Mouse (Mus musculus) midbrain, embryonic 13.5 days (tissue): ENCODE results near the gene D630045J12Rik. TPM values are rescaled to one million over a fixed set of nuclear protein-coding genes. Genes with fewer than 3 reads are reported as not detected.
A peak's percentile ranks its signal among the peaks of the same experiment; 100 is the strongest.

ENCODE experiments used
- ATAC-seq: fragments of 200-750 bp; cut with Nextera tagmentation; 2 replicates; pipeline ENCODE4 v1.8.0; 2017; ENCODE audit warnings: mild to moderate bottlenecking, moderate TSS enrichment, moderate library complexity
- H3K27ac ChIP-seq: fragments of 300-500 bp; sonication (generic); 2 replicates; pipeline ENCODE4 v1.5.1; 2015; ENCODE audit warnings: inconsistent platforms, mild to moderate bottlenecking, moderate library complexity
- H3K27me3 ChIP-seq: fragments of 300-500 bp; sonication (generic); 2 replicates; pipeline ENCODE4 v1.6.1; 2015; ENCODE audit warnings: mild to moderate bottlenecking, inconsistent platforms
- H3K36me3 ChIP-seq: fragments of 300-500 bp; sonication (generic); 2 replicates; pipeline ENCODE4 v1.6.1; 2015; ENCODE audit warnings: mild to moderate bottlenecking, inconsistent platforms
- H3K4me1 ChIP-seq: fragments of 300-500 bp; sonication (generic); replicated peaks from 2 replicates; pipeline ENCODE4 v1.6.1; 2015; ENCODE audit warnings: inconsistent platforms
- H3K4me2 ChIP-seq: fragments of 300-500 bp; sonication (generic); replicated peaks from 2 replicates; pipeline ENCODE4 v1.6.1; 2015; ENCODE audit warnings: moderate library complexity, mild to moderate bottlenecking, inconsistent platforms
- H3K4me3 ChIP-seq: fragments of 300-500 bp; sonication (generic); replicated peaks from 2 replicates; pipeline ENCODE4 v1.5.1; 2015; ENCODE audit warnings: mild to moderate bottlenecking, inconsistent platforms
- H3K9ac ChIP-seq: fragments of 300-500 bp; sonication (generic); replicated peaks from 2 replicates; pipeline ENCODE4 v1.6.1; 2015; ENCODE audit warnings: mild to moderate bottlenecking, inconsistent platforms
- H3K9me3 ChIP-seq: fragments of 300-500 bp; sonication (generic); 2 replicates; pipeline ENCODE4 v1.6.1; 2016; ENCODE audit warnings: mild to moderate bottlenecking, inconsistent platforms
- WGBS: fragments of 180-500 bp; shearing (Covaris S2); methylation state at CpG from one replicate; pipeline ENCODE4 v1.1.7; 2015; 5-methylcytosine and 5-hydroxymethylcytosine counted together
- polyA plus RNA-seq: library from polyadenylated mRNA; unstranded; fragments of >200 nt; fragmentation: Nextera tagmentation; extraction: Ambion mirVana; gene quantifications from 2 replicates; pipeline ENCODE4 v1.2.1, GENCODE M21; 2015

D630045J12Rik gene
- polyA plus RNA-seq, 1 experiment from 2014 or later = 16.6 TPM

DNA sequence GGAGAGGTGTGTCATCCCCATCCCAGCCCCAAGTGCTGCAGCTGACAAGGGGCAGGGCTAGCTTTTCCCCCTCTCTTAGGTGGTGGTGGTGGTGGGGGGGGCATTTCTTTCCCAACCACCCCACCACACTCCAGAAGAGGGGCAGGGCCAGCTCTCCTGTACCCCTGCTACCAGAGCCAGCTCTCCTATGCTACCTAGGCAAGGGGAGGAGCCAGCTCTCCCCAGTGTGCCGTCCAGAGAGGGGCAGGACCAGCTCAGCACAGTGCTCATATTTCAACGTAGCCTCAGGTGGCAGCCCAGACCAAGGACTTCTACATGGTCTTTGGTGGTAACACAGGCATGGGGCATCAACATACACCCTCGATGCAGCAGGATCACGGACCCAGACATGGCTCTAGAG, 50.0 kb downstream of the D630045J12Rik start:
- no peak overlapping the region for H3K4me2 ChIP-seq
- H3K4me3 ChIP-seq = no peak overlapping the region
- H3K27ac ChIP-seq = no peak overlapping the region
- WGBS = 71% methylated on average over 4 of the region's 4 CpGs
- no peaks in the 10 kb centered on the region for H3K36me3 ChIP-seq
- peaks cover 15% of the 10 kb centered on the region for H3K27me3 ChIP-seq
- H3K9me3 ChIP-seq = no peaks in the 10 kb centered on the region; the same call in 1 of the 2 replicates
- ATAC-seq = 0 out of 2 replicates have a peak, but pooled peaks have one; percentile 32
- no peak overlapping the region for H3K9ac ChIP-seq
- peaks cover 31% of the 10 kb centered on the region for H3K4me1 ChIP-seq

DNA sequence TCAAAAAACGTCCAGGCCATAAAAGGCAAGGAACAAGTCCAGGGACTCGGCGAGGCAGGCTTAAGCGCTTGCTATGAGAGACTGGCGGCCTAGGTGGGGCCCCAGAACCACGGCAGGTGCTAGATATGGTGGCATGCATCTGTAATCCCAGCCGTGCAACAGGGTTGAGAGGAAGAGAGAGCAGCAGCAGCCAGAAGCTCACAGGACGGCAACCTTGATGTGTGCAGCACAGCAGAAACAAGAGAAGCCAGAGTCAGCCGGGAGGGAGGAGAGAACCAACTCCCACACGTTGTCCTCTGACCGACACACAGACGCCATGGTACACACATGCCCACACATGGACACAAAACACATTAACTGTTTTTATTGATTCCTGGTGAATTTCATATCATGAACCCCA, 51.0 kb downstream of the D630045J12Rik start:
- no peaks in the 10 kb centered on the region for H3K36me3 ChIP-seq
- 84% methylated on average over 12 of the region's 12 CpGs for WGBS
- H3K9ac ChIP-seq = no peak overlapping the region
- H3K4me3 ChIP-seq = no peak overlapping the region
- H3K9me3 ChIP-seq = no peaks in the 10 kb centered on the region
- ATAC-seq = no peak
- H3K4me2 ChIP-seq = no peak overlapping the region
- H3K4me1 ChIP-seq = peaks cover 27% of the 10 kb centered on the region
- H3K27ac ChIP-seq = no peak overlapping the region
- peaks cover 15% of the 10 kb centered on the region for H3K27me3 ChIP-seq

DNA sequence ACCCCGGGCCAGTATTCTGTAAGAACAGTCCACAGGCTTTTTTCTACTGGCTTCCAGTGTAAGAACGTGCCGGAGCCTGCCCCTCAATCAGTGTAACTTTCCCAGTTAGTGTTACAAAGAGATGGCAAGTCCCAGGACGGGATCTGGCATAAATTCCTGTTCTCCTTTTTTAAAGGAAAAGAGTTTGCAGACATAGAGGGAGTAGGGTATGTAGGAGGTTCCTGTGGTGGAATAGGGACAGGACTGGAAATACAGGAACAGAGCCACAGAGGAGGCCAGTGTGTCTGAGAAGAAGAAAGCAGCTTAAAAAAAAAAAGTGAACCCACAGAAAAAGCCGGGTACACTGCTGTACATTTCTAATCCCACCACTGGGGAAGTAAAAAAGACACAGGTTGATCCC, 52.3 kb downstream of the D630045J12Rik start:
- WGBS = 79% methylated on average over 5 of the region's 5 CpGs

DNA sequence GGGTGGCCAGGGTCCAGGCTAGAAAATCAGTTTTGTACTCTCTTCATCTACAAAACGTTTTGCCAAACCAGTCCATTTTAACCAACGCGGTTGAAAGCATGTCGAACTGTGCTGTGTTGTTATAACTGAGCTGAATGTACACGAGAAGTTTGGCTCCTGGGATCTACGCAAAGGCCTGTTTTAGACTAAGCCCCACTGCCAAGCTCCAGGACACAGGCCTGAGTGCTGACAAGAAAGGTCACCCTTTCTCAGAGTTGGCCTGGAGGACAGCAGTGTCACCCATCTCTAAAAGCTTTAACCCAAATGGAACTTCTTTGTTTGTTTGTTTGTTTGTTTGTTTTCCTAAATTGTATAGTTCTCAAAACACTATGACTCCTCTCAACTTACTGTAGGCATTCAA, 54.2 kb downstream of the D630045J12Rik start:
- Histone ChIP-seq H3K4me2 (no peak overlapping the region), H3K36me3 (peaks cover 25% of the 10 kb centered on the region), H3K9ac (no peak overlapping the region), H3K4me1 (0 out of 2 replicates have a peak, but pooled peaks cover 3% of the 10 kb centered on the region), H3K4me3 (no peak overlapping the region), H3K9me3 (no peaks in the 10 kb centered on the region), H3K27ac (no peak overlapping the region), H3K27me3 (peaks cover 4% of the 10 kb centered on the region)
- no peak for ATAC-seq
- WGBS = 89% methylated on average over 6 of the region's 6 CpGs

More for the DNA sequence above, 52.3 kb downstream of the D630045J12Rik start:
- H3K9me3 ChIP-seq = no peaks in the 10 kb centered on the region
- H3K27me3 ChIP-seq = peaks cover 15% of the 10 kb centered on the region
- no peak overlapping the region for H3K4me2 ChIP-seq
- peaks cover 14% of the 10 kb centered on the region for H3K4me1 ChIP-seq
- peaks cover 6% of the 10 kb centered on the region for H3K36me3 ChIP-seq
- no peak for ATAC-seq
- no peak overlapping the region for H3K4me3 ChIP-seq
- H3K27ac ChIP-seq = no peak overlapping the region
- no peak overlapping the region for H3K9ac ChIP-seq

DNA sequence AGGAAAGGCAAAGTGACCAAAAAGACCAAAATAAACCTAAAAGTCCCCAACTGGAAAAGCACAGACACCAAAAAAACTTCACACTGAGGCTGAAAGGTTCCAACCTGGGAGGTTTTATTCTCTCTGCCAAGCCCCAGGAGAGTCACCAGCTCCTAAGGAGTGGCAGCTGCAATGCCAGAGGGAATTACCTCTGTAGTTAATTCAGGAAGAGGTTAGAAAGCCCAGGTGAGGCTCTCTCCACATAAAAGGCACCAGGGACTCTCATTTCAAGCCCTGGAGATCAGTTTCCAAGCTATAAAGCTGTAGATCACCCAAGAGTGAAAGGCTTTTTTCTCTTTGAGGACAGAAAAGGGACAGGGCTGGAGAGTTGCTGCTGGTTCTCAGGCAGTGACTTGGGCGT, 55.1 kb downstream of the D630045J12Rik start:
- no peaks in the 10 kb centered on the region for H3K9me3 ChIP-seq
- 0 out of 2 replicates have a peak, but pooled peaks cover 3% of the 10 kb centered on the region for H3K4me1 ChIP-seq
- no peak overlapping the region for H3K27ac ChIP-seq
- no peak overlapping the region for H3K9ac ChIP-seq
- WGBS = 100% methylated on average over 1 of the region's 1 CpGs
- no peak overlapping the region for H3K4me2 ChIP-seq
- H3K4me3 ChIP-seq = no peak overlapping the region
- peaks cover 32% of the 10 kb centered on the region for H3K36me3 ChIP-seq
- ATAC-seq = no peak
- no peaks in the 10 kb centered on the region; the same call in 1 of the 2 replicates for H3K27me3 ChIP-seq

DNA sequence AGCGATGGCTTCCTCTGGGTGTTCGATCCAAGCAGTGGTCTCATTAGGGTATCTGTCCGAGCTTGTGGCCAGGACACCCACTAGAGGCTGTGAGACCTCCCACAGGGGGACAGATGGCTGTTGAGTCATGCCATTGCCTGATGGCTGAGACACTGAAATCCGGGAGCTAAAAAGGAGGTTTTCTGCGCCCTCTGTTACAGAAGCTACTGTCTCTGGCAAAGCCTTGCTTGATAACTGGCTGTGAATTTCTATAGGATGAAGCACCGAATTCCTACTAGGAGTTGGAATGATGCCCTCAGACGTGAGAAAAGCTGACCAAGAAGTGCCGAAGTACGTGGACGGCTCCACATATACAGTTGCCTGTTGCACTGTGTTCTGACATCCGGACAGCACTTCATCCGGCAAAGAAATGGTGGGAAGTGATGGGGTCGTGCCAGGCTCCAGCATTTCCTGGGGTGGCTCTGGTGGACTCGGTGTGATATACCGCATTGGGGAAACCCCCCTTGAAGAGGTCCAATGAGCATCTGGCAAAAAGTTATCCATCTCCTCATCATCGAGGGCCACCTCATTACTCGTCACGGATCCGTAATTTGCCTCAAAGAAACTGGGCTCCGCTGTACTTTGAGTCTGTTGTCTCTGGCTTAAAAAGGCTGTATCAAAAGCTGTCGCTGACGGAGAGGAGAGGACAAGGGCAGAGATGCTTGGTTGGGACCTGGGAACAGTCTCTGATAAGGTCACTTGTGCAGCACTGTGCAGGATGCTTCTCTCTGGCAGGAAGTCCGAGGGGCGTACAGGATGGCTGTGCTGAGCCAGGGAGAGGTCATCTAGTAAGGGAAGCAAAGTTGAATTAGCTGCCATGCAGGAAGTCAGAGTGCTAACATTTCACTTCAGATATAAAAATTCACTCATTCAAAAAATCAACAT, 57.3 kb downstream of the D630045J12Rik start:
- Histone ChIP-seq H3K36me3 (peaks cover 47% of the 10 kb centered on the region), H3K9ac (no peak overlapping the region), H3K9me3 (no peaks in the 10 kb centered on the region), H3K4me2 (no peak overlapping the region), H3K4me3 (no peak overlapping the region), H3K27ac (no peak overlapping the region), H3K4me1 (0 out of 2 replicates have a peak, but pooled peaks cover 3% of the 10 kb centered on the region), H3K27me3 (no peaks in the 10 kb centered on the region)
- 93% methylated on average over 24 of the region's 24 CpGs for WGBS
- no peak for ATAC-seq

DNA sequence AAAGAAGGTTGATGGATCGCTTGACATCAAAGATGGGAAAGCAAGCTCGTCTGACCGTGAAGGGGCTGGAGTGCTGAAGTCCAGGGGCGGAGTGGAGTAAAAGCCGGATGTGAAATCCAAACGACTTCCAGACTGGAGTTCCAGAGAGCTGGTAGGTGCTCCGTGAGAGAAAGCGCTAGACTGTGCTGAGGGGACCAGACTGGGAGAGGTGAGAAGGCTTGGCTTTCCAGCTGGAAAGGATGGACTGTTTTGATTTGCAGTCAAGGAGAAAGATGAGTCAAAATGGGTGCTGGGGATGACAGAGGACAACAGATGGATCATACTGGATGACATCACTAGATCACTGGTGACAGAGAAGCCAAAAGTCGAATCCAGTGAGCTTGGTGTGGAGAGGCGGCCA, 58.5 kb downstream of the D630045J12Rik start:
- H3K36me3 ChIP-seq = peaks cover 47% of the 10 kb centered on the region
- H3K27ac ChIP-seq = no peak overlapping the region
- ATAC-seq = no peak
- WGBS = 85% methylated on average over 10 of the region's 10 CpGs
- no peaks in the 10 kb centered on the region for H3K27me3 ChIP-seq
- no peak overlapping the region for H3K4me3 ChIP-seq
- no peaks in the 10 kb centered on the region for H3K9me3 ChIP-seq
- H3K9ac ChIP-seq = no peak overlapping the region
- H3K4me1 ChIP-seq = 0 out of 2 replicates have a peak, but pooled peaks cover 3% of the 10 kb centered on the region
- H3K4me2 ChIP-seq = no peak overlapping the region

DNA sequence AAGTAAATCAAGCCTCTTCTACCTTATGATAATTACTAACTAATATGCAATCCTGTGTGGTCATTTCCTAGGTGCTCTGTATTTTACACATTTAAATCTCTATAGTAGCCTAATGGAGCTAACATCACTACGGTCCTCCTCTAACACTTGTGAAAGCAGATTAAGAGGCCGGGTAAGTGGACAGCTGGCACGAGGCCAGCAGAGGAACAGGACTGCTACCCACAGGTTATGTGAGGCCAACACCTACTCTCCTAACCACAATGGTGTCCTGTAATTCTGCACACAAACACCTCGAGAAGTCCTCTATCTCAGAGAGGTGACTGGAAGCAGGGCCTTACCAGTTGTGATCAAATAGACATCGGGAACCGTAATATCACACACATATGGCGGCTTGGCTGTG, 59.8 kb downstream of the D630045J12Rik start:
- Histone ChIP-seq H3K9me3 (no peaks in the 10 kb centered on the region), H3K27ac (no peak overlapping the region), H3K9ac (no peak overlapping the region), H3K36me3 (peaks cover 55% of the 10 kb centered on the region), H3K4me1 (no peaks in the 10 kb centered on the region), H3K27me3 (no peaks in the 10 kb centered on the region), H3K4me3 (no peak overlapping the region), H3K4me2 (no peak overlapping the region)
- 88% methylated on average over 7 of the region's 7 CpGs for WGBS
- ATAC-seq = 0 out of 2 replicates have a peak, but pooled peaks have one; percentile 17

DNA sequence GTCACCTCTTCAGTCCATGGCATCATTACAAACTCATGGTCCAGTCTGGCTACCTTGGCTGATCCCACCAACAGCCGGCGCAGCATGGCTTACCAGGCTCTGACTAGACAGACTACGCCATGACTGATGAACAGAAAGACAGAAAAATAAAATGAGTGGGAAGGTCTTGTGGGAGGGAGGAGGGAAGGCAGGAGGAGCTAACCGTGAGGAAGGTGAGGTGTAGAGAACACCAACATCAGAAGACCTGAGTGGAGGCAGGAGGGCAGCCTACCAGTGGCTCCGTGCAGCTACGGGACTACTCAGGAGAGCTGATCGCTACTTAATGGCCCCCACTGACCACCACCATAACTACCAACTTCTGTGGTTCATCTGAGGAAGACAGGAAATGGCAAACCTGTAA, 60.9 kb downstream of the D630045J12Rik start:
- Histone ChIP-seq H3K9me3 (no peaks in the 10 kb centered on the region), H3K4me1 (no peaks in the 10 kb centered on the region), H3K4me3 (no peak overlapping the region), H3K36me3 (peaks cover 63% of the 10 kb centered on the region), H3K27ac (no peak overlapping the region), H3K27me3 (no peaks in the 10 kb centered on the region), H3K9ac (no peak overlapping the region), H3K4me2 (no peak overlapping the region)
- no peak for ATAC-seq
- over 99% methylated on average over 7 of the region's 7 CpGs for whole genome bisulfite sequencing

DNA sequence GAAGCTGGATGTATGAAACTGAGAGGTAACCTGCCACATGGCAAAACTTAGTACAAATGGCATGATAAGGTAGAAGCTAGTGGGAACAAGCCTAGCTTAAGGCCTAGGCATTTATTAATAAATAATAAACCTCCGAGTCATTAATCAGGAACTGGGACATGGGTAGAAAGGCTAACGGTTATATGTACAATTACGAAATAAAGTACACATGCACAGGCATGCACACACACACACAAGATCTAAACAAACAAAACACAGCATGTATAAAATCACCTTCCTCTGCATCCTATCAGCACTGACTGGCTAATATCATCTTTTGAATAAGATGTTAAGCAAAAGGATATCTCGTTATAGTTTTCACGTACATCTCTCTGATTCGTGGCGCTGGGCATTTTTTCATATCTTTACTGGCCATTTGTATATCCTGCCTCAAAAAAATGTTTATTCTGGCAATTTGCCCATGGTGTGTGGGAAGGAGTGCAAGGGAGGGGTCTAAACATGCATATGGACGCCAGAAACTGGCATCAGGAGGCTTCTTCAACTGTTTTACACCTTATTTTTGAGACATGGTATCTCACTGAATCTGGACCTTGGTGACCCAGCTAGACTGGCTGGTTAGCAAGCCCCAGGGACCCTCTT, 67.4 kb downstream of the D630045J12Rik start:
- peaks cover 5% of the 10 kb centered on the region; the same call in 1 of the 2 replicates for H3K4me1 ChIP-seq
- 92% methylated on average over 8 of the region's 8 CpGs for WGBS
- H3K4me2 ChIP-seq = no peak overlapping the region
- H3K4me3 ChIP-seq = no peak overlapping the region
- no peak overlapping the region for H3K27ac ChIP-seq
- ATAC-seq = no peak
- no peaks in the 10 kb centered on the region for H3K9me3 ChIP-seq
- no peaks in the 10 kb centered on the region for H3K27me3 ChIP-seq
- no peak overlapping the region for H3K9ac ChIP-seq
- peaks cover 72% of the 10 kb centered on the region for H3K36me3 ChIP-seq

DNA sequence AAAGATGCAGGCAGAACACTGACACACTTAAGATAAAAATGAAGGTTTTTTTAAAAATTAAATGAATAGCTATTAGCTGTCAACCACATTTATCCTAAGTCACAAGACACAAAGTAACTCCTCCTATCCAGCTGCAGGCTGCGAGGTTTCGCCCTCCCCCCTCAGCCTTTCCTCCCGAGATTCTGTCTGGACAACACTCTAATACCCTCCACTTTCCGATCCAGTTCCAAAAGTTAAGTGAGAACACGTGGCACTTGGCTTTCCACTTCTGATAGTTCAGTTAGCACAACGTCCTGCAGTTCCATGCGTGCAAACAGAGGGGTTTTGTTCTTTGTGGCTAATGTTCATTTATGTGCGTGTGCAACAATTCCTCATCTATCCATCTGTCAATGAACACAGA, 69.0 kb downstream of the D630045J12Rik start:
- Histone ChIP-seq H3K27ac (no peak overlapping the region), H3K36me3 (peaks cover 85% of the 10 kb centered on the region)
- ATAC-seq = no peak

DNA sequence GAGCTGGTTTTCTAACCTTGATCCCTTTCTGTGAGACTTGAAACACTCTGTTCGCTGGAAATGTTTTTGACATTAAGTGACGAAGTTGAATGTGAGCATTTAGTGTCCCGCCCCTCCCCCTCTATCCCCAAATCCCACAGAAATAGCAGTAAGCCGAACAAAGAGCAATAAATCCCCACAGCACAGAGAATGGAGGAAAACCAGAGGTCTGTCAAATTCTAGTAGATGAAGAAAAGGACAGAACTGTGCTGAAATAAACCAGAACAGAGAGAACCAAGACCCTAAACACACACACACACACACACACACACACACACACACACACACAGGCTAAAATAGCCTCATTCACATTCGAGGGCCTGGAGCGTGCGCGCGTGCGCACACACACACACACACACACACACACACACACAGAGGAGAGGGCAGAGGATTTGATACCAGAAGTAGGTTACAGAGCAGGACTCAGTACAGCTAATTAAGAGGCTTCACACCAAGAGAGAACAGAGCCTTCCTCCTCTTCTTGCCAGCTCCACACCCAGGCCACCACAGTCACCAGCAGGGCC, 72.0 kb downstream of the D630045J12Rik start:
- Histone ChIP-seq H3K9me3 (no peaks in the 10 kb centered on the region), H3K4me2 (no peak overlapping the region), H3K4me3 (no peak overlapping the region), H3K27me3 (no peaks in the 10 kb centered on the region), H3K9ac (no peak overlapping the region), H3K27ac (peak overlapping the region; percentile 51; the same call in 1 of the 2 replicates), H3K4me1 (peaks cover 5% of the 10 kb centered on the region; the same call in 1 of the 2 replicates), H3K36me3 (peaks cover 88% of the 10 kb centered on the region)
- peak; percentile 34; the same call in 1 of the 2 replicates for ATAC-seq
- WGBS = 70% methylated on average over 9 of the region's 10 CpGs

More for the DNA sequence above, 69.0 kb downstream of the D630045J12Rik start:
- no peak overlapping the region for H3K9ac ChIP-seq
- 67% methylated on average over 8 of the region's 8 CpGs for WGBS
- H3K9me3 ChIP-seq = no peaks in the 10 kb centered on the region
- H3K27me3 ChIP-seq = no peaks in the 10 kb centered on the region
- H3K4me1 ChIP-seq = peaks cover 5% of the 10 kb centered on the region; the same call in 1 of the 2 replicates
- no peak overlapping the region for H3K4me3 ChIP-seq
- H3K4me2 ChIP-seq = no peak overlapping the region
